Comparison of ENCODE assay signal across 15 mouse cellular contexts in the genomic region with DNA sequence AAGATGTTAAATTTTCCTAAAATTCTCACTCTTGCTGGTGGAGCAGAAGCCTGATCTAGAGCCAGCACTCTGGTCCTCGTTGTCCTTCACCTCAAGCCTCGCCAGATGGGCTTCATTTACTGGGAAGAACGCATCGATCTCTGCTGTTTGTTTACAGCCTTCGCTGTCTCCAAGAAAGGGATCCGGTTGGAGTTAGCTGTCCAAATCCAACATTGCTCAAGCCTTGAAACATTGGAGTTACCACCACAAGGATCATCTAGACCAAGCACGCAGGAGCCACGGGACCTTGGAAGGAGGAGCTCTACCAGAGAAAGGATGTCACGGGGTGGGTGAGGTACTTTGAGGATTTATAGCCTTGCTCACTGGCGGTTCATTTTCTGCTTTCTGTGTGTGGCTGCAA.
"Had no signal": no experiment of that assay in that cellular context is flagged by ENCODE, and none has a peak within 500 bp of the region (broad histone marks: within the 10 kb centered on the region; RNA-seq: fewer than 3 reads in every experiment).

No protein-coding gene starts in this region.

- H3K4me2 ChIP-seq: limb, embryonic 15.5 days; liver, embryonic 12.5 days; midbrain, embryonic 11.5 days; midbrain, embryonic 15.5 days; neural tube, embryonic 12.5 days; stomach, embryonic 15.5 days had no signal

- H3K27me3 ChIP-seq: limb, embryonic 15.5 days; liver, embryonic 12.5 days; megakaryocyte, embryonic 14.5 days; midbrain, embryonic 15.5 days; neural tube, embryonic 12.5 days; stomach, embryonic 15.5 days had no signal

- H3K9me3 ChIP-seq: limb, embryonic 15.5 days; liver, embryonic 12.5 days; midbrain, embryonic 15.5 days; neural tube, embryonic 12.5 days; stomach, embryonic 15.5 days had no signal

- DNase-seq: kidney, adult 8-10 months; kidney, postnatal 25 days; right cerebral cortex, postnatal 4 days; thymus, adult 18-20 months; thymus, postnatal 14 days had no signal

- ATAC-seq: intestine, embryonic 16.5 days; liver, embryonic 12.5 days; midbrain, embryonic 15.5 days had no signal

- H3K36me3 ChIP-seq: limb, embryonic 15.5 days; liver, embryonic 12.5 days; midbrain, embryonic 15.5 days; neural tube, embryonic 12.5 days; stomach, embryonic 15.5 days had no signal

- H3K9ac ChIP-seq: limb, embryonic 15.5 days; liver, embryonic 12.5 days; midbrain, embryonic 15.5 days; neural tube, embryonic 12.5 days; stomach, embryonic 15.5 days had no signal

- H3K4me3 ChIP-seq: left cerebral cortex, adult 2 months; limb, embryonic 15.5 days; liver, embryonic 12.5 days; midbrain, embryonic 15.5 days; neural tube, embryonic 12.5 days; stomach, embryonic 15.5 days had no signal

- H3K27ac ChIP-seq: left cerebral cortex, adult 2 months; limb, embryonic 15.5 days; liver, embryonic 12.5 days; macrophage; midbrain, embryonic 15.5 days; neural tube, embryonic 12.5 days; stomach, embryonic 15.5 days had no signal

- H3K4me1 ChIP-seq: liver, embryonic 12.5 days; megakaryocyte, embryonic 14.5 days; midbrain, embryonic 15.5 days; neural tube, embryonic 12.5 days; stomach, embryonic 15.5 days had no signal
